Mouse (Mus musculus): ENCODE measurements around the gene Smap2.

- TF ChIP-seq CTCF (IDR thresholded peaks at IDR 0.05; ENCODE audit: insufficient read depth, low read depth, low read length) = no peak
- no peak for TF ChIP-seq POLR2A (IDR thresholded peaks at IDR 0.05; ENCODE audit: insufficient read depth, low read depth, low read length)
Observed at GRCm38 (mm10) chr4:121057032-121057431, 40.0 kb upstream of the Smap2 start.
